In genomic region chr2:135737506-135737905, GRCm38 (mm10) we compare ENCODE assay signal across 14 mouse cellular contexts.
DNase-seq lines count a peak whose midpoint lies in the region; ATAC-seq and TF ChIP-seq lines count a peak whose summit lies in the region.
"Had no signal": no experiment of that assay in that cellular context is flagged by ENCODE, and none has a peak within 500 bp of the region (broad histone marks: within the 10 kb centered on the region; RNA-seq: fewer than 3 reads in every experiment).

No protein-coding gene starts in this region.

- no peak for TF ChIP-seq POLR2A in kidney, adult 2 months (IDR thresholded peaks at IDR 0.05; ENCODE audit: low read depth, low read length)

- no peaks in the 10 kb centered on the region for H3K36me3 ChIP-seq in kidney, postnatal 0 days (ENCODE audit: insufficient read depth, low read length)
- H3K36me3 ChIP-seq in kidney, adult 2 months (ENCODE audit: control insufficient read depth, insufficient read depth, low read length), result no peaks in the 10 kb centered on the region
- H3K36me3 ChIP-seq in liver, embryonic 12.5 days, result no peaks in the 10 kb centered on the region
- H3K36me3 ChIP-seq: hindbrain, embryonic 10.5 days had no signal

- H3K4me3 ChIP-seq in kidney, postnatal 0 days (replicated peaks; ENCODE audit: low read depth, low read length), result no peak overlapping the region
- H3K4me3 ChIP-seq in kidney, adult 2 months (ENCODE audit: insufficient read depth, low read depth, low read length), result no peak overlapping the region
- H3K4me3 ChIP-seq in liver, embryonic 12.5 days, result no peak overlapping the region
- H3K4me3 ChIP-seq: erythroblast, embryonic 14.5 days; hindbrain, embryonic 10.5 days had no signal

- H3K27me3 ChIP-seq in kidney, postnatal 0 days (ENCODE audit: insufficient read depth, low read length), result no peaks in the 10 kb centered on the region
- H3K27me3 ChIP-seq in kidney, adult 2 months (replicated peaks; ENCODE audit: control insufficient read depth, insufficient read depth, low read length), result no peaks in the 10 kb centered on the region
- no peaks in the 10 kb centered on the region for H3K27me3 ChIP-seq in liver, embryonic 12.5 days (replicated peaks)

- 55% methylated on average over 9 of the region's 9 CpGs for WGBS in kidney, postnatal 0 days
- 51% methylated on average over 9 of the region's 9 CpGs for WGBS in kidney, adult 2 months
- WGBS in liver, embryonic 12.5 days (ENCODE audit: insufficient replicate concordance), result 49% methylated on average over 9 of the region's 9 CpGs

- no peak overlapping the region for H3K9ac ChIP-seq in kidney, postnatal 0 days (ENCODE audit: low read depth, low read length)
- H3K9ac ChIP-seq in liver, embryonic 12.5 days, result no peak overlapping the region
- H3K9ac ChIP-seq: liver, postnatal 0 days had no signal

- peak; percentile 50; the same call in 1 of the 2 replicates for ATAC-seq in kidney, postnatal 0 days (replicated peaks; ENCODE audit: low FRiP score, low read depth)
- no peak for ATAC-seq in liver, embryonic 12.5 days
- ATAC-seq: liver, postnatal 0 days had no signal

- no peak overlapping the region for H3K4me2 ChIP-seq in kidney, postnatal 0 days (ENCODE audit: low read length)
- no peak overlapping the region for H3K4me2 ChIP-seq in liver, embryonic 12.5 days
- H3K4me2 ChIP-seq: midbrain, embryonic 11.5 days had no signal

- TF ChIP-seq CTCF in kidney, postnatal 0 days (IDR thresholded peaks at IDR 0.05; ENCODE audit: low read depth), result no peak
- no peak for TF ChIP-seq CTCF in kidney, adult 2 months (conservative IDR thresholded peaks at IDR 0.05; ENCODE audit: insufficient read depth, insufficient read length, low read depth, low read length)

- DNase-seq in adrenal gland, adult 2 months, result peak; percentile 28
- no peak for DNase-seq in adrenal gland, postnatal 4 days (ENCODE audit: low spot score in 2 of 2)
- no peak for DNase-seq in kidney, postnatal 0 days (ENCODE audit: low spot score)
- no peak for DNase-seq in kidney, adult 2 months
- peak; percentile 29 to 43 for DNase-seq in cerebellum, postnatal 14 days
- DNase-seq in skeletal muscle tissue, adult 2 months (ENCODE audit: low read depth, low spot score), result peak; percentile 23
- no peak for DNase-seq in layer of hippocampus, postnatal 36 days
- DNase-seq: kidney, adult 8-10 months; liver, postnatal 0 days; spleen, adult 18-20 months had no signal

- 0 out of 2 replicates have a peak, but pooled peaks cover 6% of the 10 kb centered on the region for H3K4me1 ChIP-seq in kidney, postnatal 0 days (replicated peaks; ENCODE audit: insufficient read depth, low read length)
- H3K4me1 ChIP-seq in kidney, adult 2 months (ENCODE audit: control insufficient read depth, insufficient read depth, low read length), result no peaks in the 10 kb centered on the region
- H3K4me1 ChIP-seq in liver, embryonic 12.5 days, result peaks cover 9% of the 10 kb centered on the region

- no peaks in the 10 kb centered on the region for H3K9me3 ChIP-seq in kidney, postnatal 0 days (replicated peaks; ENCODE audit: low read length)
- no peaks in the 10 kb centered on the region for H3K9me3 ChIP-seq in liver, embryonic 12.5 days (replicated peaks)
- H3K9me3 ChIP-seq: hindbrain, embryonic 10.5 days had no signal

- no peak overlapping the region for H3K27ac ChIP-seq in kidney, postnatal 0 days
- H3K27ac ChIP-seq in kidney, adult 2 months (ENCODE audit: insufficient read depth, low read depth, low read length), result no peak overlapping the region
- no peak overlapping the region for H3K27ac ChIP-seq in liver, embryonic 12.5 days
- H3K27ac ChIP-seq: hindbrain, embryonic 10.5 days had no signal

Comparison
In these comparisons a context has a peak if more than half of its experiments do, and no peak if none do; other contexts are left out.
1. DNase-seq: peak in adrenal gland, adult 2 months (single experiment), cerebellum, postnatal 14 days (2 of 2) and skeletal muscle tissue, adult 2 months (single experiment); none in adrenal gland, postnatal 4 days (0 of 2), kidney, postnatal 0 days (single experiment), kidney, adult 2 months (single experiment) and layer of hippocampus, postnatal 36 days (0 of 2).